Mouse (Mus musculus) midbrain, embryonic 12.5 days (tissue): ENCODE data around the gene Lbhd1. TPM values are rescaled to one million over a fixed set of nuclear protein-coding genes. Genes with fewer than 3 reads are reported as not detected.
"Not testable (repeated sequence)": the region's sequence is repeated elsewhere in the genome, so short reads cannot be mapped to it uniquely, and the experiment has no call there.

Source experiments
- ATAC-seq: fragments of 200-750 bp; cut with Nextera tagmentation; 2 replicates; pipeline ENCODE4 v1.8.0; 2017; ENCODE audit warnings: low read depth, moderate TSS enrichment, moderate library complexity; ENCODE audit not compliant: low FRiP score
- H3K27ac ChIP-seq: fragments of 300-500 bp; sonication (generic); replicated peaks from 2 replicates; pipeline ENCODE4 v1.5.1; 2016; ENCODE audit warnings: mild to moderate bottlenecking
- H3K27me3 ChIP-seq: fragments of 300-500 bp; sonication (generic); 2 replicates; pipeline ENCODE4 v1.6.1; 2016; ENCODE audit warnings: mild to moderate bottlenecking
- H3K36me3 ChIP-seq: fragments of 300-500 bp; sonication (generic); 2 replicates; pipeline ENCODE4 v1.6.1; 2016
- H3K4me1 ChIP-seq: fragments of 300-500 bp; sonication (generic); 2 replicates; pipeline ENCODE4 v1.6.1; 2016
- H3K4me2 ChIP-seq: fragments of 300-500 bp; sonication (generic); replicated peaks from 2 replicates; pipeline ENCODE4 v1.6.1; 2016; ENCODE audit warnings: mild to moderate bottlenecking, moderate library complexity
- H3K4me3 ChIP-seq: fragments of 300-500 bp; sonication (generic); 2 replicates; pipeline ENCODE4 v1.5.1; 2016; ENCODE audit warnings: mild to moderate bottlenecking
- H3K9ac ChIP-seq: fragments of 300-500 bp; sonication (generic); replicated peaks from 2 replicates; pipeline ENCODE4 v1.6.1; 2016; ENCODE audit warnings: mild to moderate bottlenecking, moderate library complexity
- H3K9me3 ChIP-seq: fragments of 300-500 bp; sonication (generic); 2 replicates; pipeline ENCODE4 v1.6.1; 2016; ENCODE audit warnings: mild to moderate bottlenecking
- WGBS: fragments of 180-500 bp; shearing (Covaris S2); methylation state at CpG from one replicate; pipeline ENCODE4 v1.1.7; 2016; 5-methylcytosine and 5-hydroxymethylcytosine counted together
- polyA plus RNA-seq: library from polyadenylated mRNA; unstranded; fragments of >200 nt; fragmentation: Nextera tagmentation; extraction: Ambion mirVana; gene quantifications from 2 replicates; pipeline ENCODE4 v1.2.1, GENCODE M21; 2016

The Lbhd1 gene
- polyA plus RNA-seq, result 92.7 and 97.2 TPM in 2 replicates

GRCm38 (mm10) chr19:8883616-8884015 is at the start of gene Lbhd1, which contains the start of gene Gm49403:
TSS of gene Lbhd1 (plus strand) at chr19:8883732.
TSS of gene Gm49403 (plus strand) at chr19:8883930.
- H3K4me3 ChIP-seq, result no peak within 1 kb of the TSS
- no peaks in the 10 kb centered on the region for H3K27me3 ChIP-seq
- 0 out of 2 replicates have a peak, but pooled peaks cover 3% of the 10 kb centered on the region for H3K36me3 ChIP-seq
- H3K4me1 ChIP-seq, result peaks cover 23% of the 10 kb centered on the region
- no peak within 1 kb of the TSS for H3K9ac ChIP-seq
- no peak for ATAC-seq
- no peaks in the 10 kb centered on the region for H3K9me3 ChIP-seq
- 65% methylated on average over 3 of the region's 3 CpGs for WGBS
- no peak within 1 kb of the TSS for H3K4me2 ChIP-seq
- no peak within 1 kb of the TSS for H3K27ac ChIP-seq

- peak overlapping the region; percentile 97 for H3K27ac ChIP-seq
- 97% methylated on average over 10 of the region's 10 CpGs for WGBS
- ATAC-seq, result not testable (repeated sequence)
Measured at GRCm38 (mm10) chr19:8836327-8836726, 47.2 kb upstream of the Lbhd1 start.

DNA sequence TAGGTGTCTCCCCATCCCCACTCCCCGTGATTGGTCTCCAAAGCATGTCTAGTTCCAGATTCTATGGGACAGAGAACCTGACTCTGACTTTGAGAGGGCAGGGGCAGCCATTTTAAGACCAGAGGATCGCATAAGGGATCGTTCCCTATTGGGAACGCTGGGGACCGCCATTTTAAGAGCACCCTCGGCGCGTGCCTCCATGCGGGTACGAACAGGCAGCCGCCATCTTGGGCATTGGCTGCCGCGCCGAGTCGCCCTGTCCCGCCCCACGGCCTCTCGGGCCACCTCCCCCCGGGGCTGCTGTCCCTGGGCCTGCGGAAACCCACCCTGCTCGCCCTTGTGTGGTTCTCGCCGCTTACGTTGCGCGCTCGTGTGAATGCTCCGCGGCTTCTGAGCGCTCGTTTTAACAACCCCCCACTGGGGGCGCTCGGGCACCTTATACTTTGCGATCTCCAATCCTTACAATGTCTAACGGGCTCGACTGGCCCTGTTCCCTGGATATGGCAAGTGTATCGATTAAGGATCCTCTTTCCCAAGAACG is 46.2 kb upstream of the Lbhd1 start, which contains the start of gene Bscl2:
Bscl2 (plus strand) TSS at position 217 of the 541 bp plus-strand sequence.
- peak; percentile 77 for ATAC-seq

More at GRCm38 (mm10) chr19:8836327-8836726, 47.2 kb upstream of the Lbhd1 start:
- H3K36me3 ChIP-seq, result peaks cover 51% of the 10 kb centered on the region
- H3K4me1 ChIP-seq, result peaks cover 28% of the 10 kb centered on the region
- H3K4me3 ChIP-seq, H3K9me3 ChIP-seq, H3K9ac ChIP-seq, H3K4me2 ChIP-seq, H3K27me3 ChIP-seq: not testable (repeated sequence)

GRCm38 (mm10) chr19:8838041-8838730 is 45.3 kb upstream of the Lbhd1 start:
- Histone ChIP-seq H3K36me3 (peaks cover 46% of the 10 kb centered on the region), H3K4me3 (peak overlapping the region; percentile 59), H3K9me3 (no peaks in the 10 kb centered on the region), H3K4me1 (peaks cover 28% of the 10 kb centered on the region), H3K9ac (peak overlapping the region; percentile 82), H3K27me3 (no peaks in the 10 kb centered on the region), H3K4me2 (peak overlapping the region; percentile 73), H3K27ac (peak overlapping the region; percentile 97)
- WGBS, result 14% methylated on average over 15 of the region's 15 CpGs
- 0 out of 2 replicates have a peak, but pooled peaks have one; percentile 11 for ATAC-seq

More for the DNA sequence above, 46.2 kb upstream of the Lbhd1 start, which contains the start of gene Bscl2:
- 2% methylated on average over 38 of the region's 38 CpGs for WGBS
- H3K9me3 ChIP-seq, result no peaks in the 10 kb centered on the region
- H3K9ac ChIP-seq, result peak within 1 kb of the TSS; percentile 82
- H3K4me1 ChIP-seq, result peaks cover 28% of the 10 kb centered on the region
- H3K36me3 ChIP-seq, result peaks cover 47% of the 10 kb centered on the region
- H3K27ac ChIP-seq, result peak within 1 kb of the TSS; percentile 97
- H3K4me2 ChIP-seq, result peak within 1 kb of the TSS; percentile 73
- no peaks in the 10 kb centered on the region for H3K27me3 ChIP-seq
- H3K4me3 ChIP-seq, result peak within 1 kb of the TSS; percentile 59

DNA sequence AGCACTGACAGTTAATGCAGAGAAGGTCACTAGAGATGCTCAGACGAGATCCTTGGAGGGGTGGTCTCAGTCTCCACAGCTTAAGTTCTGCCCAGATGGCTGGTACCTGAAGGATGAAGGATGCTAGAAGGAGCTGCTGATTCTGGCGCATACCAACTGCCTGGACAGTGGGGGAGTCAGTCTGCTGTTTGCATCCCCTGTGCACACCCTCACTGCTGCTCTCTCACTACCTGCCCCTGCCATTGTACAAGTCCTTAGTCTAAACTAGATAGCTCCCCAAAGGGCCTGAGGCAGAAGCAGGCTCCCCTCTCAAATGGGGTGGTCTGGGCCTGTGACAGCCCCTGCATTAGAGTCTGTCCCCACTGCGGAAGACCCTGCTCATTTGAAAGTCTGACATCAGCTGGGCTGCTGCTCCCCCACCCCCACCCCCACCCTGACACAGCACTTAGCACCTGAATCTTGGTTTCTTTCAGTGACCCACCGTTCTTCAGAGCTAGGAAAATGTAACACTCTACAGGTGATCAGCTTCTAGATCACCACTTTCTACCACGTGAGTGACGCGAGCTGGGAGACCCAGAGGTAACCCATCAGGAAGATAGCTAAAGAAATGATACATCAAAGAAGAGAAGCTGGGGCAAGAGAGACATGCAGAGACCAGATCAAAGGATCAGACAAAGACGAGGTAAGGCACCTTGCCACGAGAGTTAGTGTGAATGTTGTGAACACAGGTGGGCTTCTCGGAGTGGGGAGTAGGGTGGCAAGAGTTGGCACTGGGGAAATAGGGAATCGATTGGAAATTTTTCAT is 44.2 kb upstream of the Lbhd1 start, which contains the start of gene Gng3:
Gng3 (minus strand) TSS at position 92 of the 805 bp plus-strand sequence.
- ATAC-seq, result peak; percentile 84
- H3K4me3 ChIP-seq, result peak within 1 kb of the TSS; percentile 59
- H3K27ac ChIP-seq, result peak within 1 kb of the TSS; percentile 97
- H3K36me3 ChIP-seq, result peaks cover 35% of the 10 kb centered on the region
- peak within 1 kb of the TSS; percentile 82 for H3K9ac ChIP-seq
- no peaks in the 10 kb centered on the region for H3K27me3 ChIP-seq
- WGBS, result 33% methylated on average over 11 of the region's 11 CpGs
- peak within 1 kb of the TSS; percentile 73 for H3K4me2 ChIP-seq
- H3K4me1 ChIP-seq, result peaks cover 28% of the 10 kb centered on the region
- H3K9me3 ChIP-seq, result no peaks in the 10 kb centered on the region

DNA sequence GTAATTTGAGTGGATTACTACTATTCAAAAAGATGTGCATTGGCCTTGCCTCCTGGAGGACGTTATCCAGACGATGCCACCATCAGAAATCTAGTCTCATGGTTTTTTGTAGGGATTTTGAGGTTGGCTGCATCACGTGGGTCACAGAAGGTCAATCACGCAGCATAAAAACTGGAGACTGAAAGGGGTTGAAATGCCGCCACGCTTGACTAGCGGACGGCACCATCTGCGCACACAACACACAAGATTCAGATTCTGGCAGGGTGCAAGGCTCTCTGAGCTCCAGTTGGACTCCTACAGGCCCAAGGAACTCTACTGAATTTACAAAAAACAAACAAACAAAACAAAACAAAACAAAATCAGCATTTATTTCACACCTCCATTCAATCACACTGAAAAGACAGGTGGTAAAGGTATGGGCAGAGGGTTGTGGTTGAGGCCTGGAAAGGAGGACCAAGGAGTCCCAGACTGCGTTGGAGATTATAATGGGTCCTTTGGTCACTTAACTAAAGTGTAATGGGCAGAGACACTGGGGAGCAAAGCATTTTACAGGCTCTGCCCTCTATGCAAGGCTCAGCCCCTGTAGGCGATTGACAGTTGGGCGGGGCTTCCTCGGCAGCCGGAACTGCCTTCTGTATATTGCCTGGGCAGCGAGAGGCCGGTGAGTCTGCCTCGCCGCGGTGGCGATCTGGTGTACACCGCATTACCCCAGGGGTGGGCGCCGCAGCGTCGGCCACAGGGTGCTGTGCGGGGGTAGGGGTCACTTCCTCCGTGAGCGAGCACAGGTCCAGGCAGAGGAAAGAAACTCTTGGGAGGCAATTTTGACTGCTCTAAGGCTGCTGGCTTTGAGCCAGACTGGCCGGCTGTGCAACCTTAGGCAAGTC is 43.4 kb upstream of the Lbhd1 start:
- WGBS, result 17% methylated on average over 29 of the region's 29 CpGs
- Histone ChIP-seq H3K9ac (peak overlapping the region; percentile 72), H3K4me2 (peak overlapping the region; percentile 73), H3K36me3 (peaks cover 27% of the 10 kb centered on the region), H3K4me3 (peak overlapping the region; percentile 59), H3K27me3 (no peaks in the 10 kb centered on the region), H3K9me3 (no peaks in the 10 kb centered on the region), H3K27ac (peak overlapping the region; percentile 97), H3K4me1 (peaks cover 28% of the 10 kb centered on the region)
- ATAC-seq, result peak; percentile 42

- Histone ChIP-seq H3K4me1 (peaks cover 28% of the 10 kb centered on the region), H3K4me3 (peak overlapping the region; percentile 59), H3K27me3 (no peaks in the 10 kb centered on the region), H3K4me2 (peak overlapping the region; percentile 73), H3K36me3 (peaks cover 28% of the 10 kb centered on the region), H3K27ac (no peak overlapping the region), H3K9ac (peak overlapping the region; percentile 72), H3K9me3 (no peaks in the 10 kb centered on the region)
- WGBS, result 88% methylated on average over 7 of the region's 7 CpGs
- ATAC-seq, result no peak
Measured at GRCm38 (mm10) chr19:8841012-8841411, 42.5 kb upstream of the Lbhd1 start.

DNA sequence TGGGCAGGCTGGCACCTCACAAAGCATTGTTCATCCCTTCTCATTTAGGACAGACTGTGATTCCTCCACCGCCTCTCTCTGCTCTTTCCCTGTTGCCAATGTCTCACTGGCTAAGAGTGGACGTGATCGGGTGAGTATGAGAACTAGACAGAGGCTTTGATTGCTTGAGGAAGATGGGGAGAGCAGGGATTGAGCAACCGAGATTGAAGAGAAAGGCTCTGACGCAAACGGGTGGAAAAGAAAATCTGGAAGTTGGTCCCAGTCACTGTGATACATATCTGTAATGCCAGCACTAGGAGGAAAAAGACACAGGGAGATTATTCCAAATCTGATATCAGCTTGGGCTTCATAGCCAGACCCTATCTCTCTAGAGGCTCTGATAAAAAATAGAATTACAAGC is 40.6 kb upstream of the Lbhd1 start:
- 87% methylated on average over 6 of the region's 6 CpGs for WGBS
- H3K36me3 ChIP-seq, result peaks cover 48% of the 10 kb centered on the region
- no peak overlapping the region for H3K4me2 ChIP-seq
- no peak overlapping the region for H3K4me3 ChIP-seq
- H3K27ac ChIP-seq, result no peak overlapping the region
- peaks cover 28% of the 10 kb centered on the region for H3K4me1 ChIP-seq
- H3K27me3 ChIP-seq, result no peaks in the 10 kb centered on the region
- ATAC-seq, result no peak
- H3K9ac ChIP-seq, result no peak overlapping the region
- H3K9me3 ChIP-seq, result no peaks in the 10 kb centered on the region

- WGBS, result 57% methylated on average over 5 of the region's 5 CpGs
- Histone ChIP-seq H3K27ac (no peak overlapping the region), H3K4me1 (peaks cover 16% of the 10 kb centered on the region), H3K4me2 (no peak overlapping the region), H3K36me3 (peaks cover 59% of the 10 kb centered on the region), H3K27me3 (no peaks in the 10 kb centered on the region), H3K4me3 (no peak overlapping the region), H3K9me3 (no peaks in the 10 kb centered on the region), H3K9ac (no peak overlapping the region)
- ATAC-seq, result no peak
Measured at GRCm38 (mm10) chr19:8844371-8845129, 39.0 kb upstream of the Lbhd1 start.

GRCm38 (mm10) chr19:8848356-8848755 is 35.2 kb upstream of the Lbhd1 start:
- Histone ChIP-seq H3K4me2 (no peak overlapping the region), H3K27me3 (no peaks in the 10 kb centered on the region), H3K36me3 (peaks cover 40% of the 10 kb centered on the region), H3K27ac (no peak overlapping the region), H3K9ac (no peak overlapping the region), H3K4me1 (no peaks in the 10 kb centered on the region), H3K9me3 (no peaks in the 10 kb centered on the region), H3K4me3 (no peak overlapping the region)
- 79% methylated on average over 5 of the region's 5 CpGs for WGBS
- ATAC-seq, result no peak
